Mouse (Mus musculus) left cerebral cortex, postnatal 25 days (tissue): ENCODE data around the gene Fam3c. TPM values are rescaled to one million over a fixed set of nuclear protein-coding genes. Genes with fewer than 3 reads are reported as not detected.

ENCODE experiments used
- DNase-seq, 2 experiments: peaks; one replicate each; pipeline ENCODE4 v3.0.0; 2022; ENCODE audit warnings: low spot score in 2 of 2, mixed read lengths in 1 of 2
- intact Hi-C: fragments of 180-260 bp; cut with DNase I; formaldehyde crosslinking; loops from one replicate; pipeline ENCODE4 v1.15.1; 2025
- total RNA-seq, 2 experiments: library from RNA; stranded (reverse); gene quantifications; 2 replicates each; pipeline ENCODE4 v1.2.3; 2021

Gene Fam3c
- total RNA-seq, 2 experiments from 2014 or later: 85.2 to 87.6 TPM

GRCm38 (mm10) chr6:22258784-22259183 lies 97.3 kb downstream of the Fam3c start:
- no peak for DNase-seq
- intact Hi-C loops: no loop called here

Other genes starting within 250 kb of the Fam3c start
- gene Wnt16, start 68.0 kb downstream of the Fam3c start, total RNA-seq: 1 to 10 TPM in 1 of 2 experiments, under 1 TPM in 1; 0.92 to 1.2 TPM